Mouse (Mus musculus) CH12.LX (cell line): ENCODE results near the gene Dnajc15. TPM values are rescaled to one million over a fixed set of nuclear protein-coding genes. Genes with fewer than 3 reads are reported as not detected.

Source experiments
- DNase-seq: peaks from one replicate; pipeline ENCODE4 v3.0.0-alpha.2; 2013; ENCODE audit errors: extremely low read depth
- H3K27ac ChIP-seq: 2 replicates; pipeline ENCODE4 v1.5.1; 2012; ENCODE audit warnings: low read depth, mild to moderate bottlenecking, control low read depth, moderate library complexity; ENCODE audit not compliant: insufficient read depth
- H3K27me3 ChIP-seq: replicated peaks from 2 replicates; pipeline ENCODE3; 2012; ENCODE audit warnings: inconsistent platforms
- H3K36me3 ChIP-seq, 2 experiments: replicated peaks in 1 of 2; 2 replicates each; pipeline versions ENCODE3 to v1.6.1; 2012; ENCODE audit warnings: inconsistent platforms in 1 of 2, low read length in 1 of 2, mild to moderate bottlenecking in 1 of 2, mixed read lengths in 1 of 2, moderate library complexity in 1 of 2; ENCODE audit not compliant: control insufficient read depth in 1 of 2, insufficient read depth in 1 of 2
- H3K4me1 ChIP-seq, 2 experiments: 2 replicates each; pipeline ENCODE4 v1.6.1; 2012; ENCODE audit warnings: inconsistent platforms in 1 of 2, moderate library complexity in 1 of 2; ENCODE audit not compliant: insufficient read depth in 2 of 2, control insufficient read depth in 1 of 2
- H3K4me2 ChIP-seq: 2 replicates; pipeline ENCODE4 v1.6.1; 2012; ENCODE audit warnings: low read depth, mild to moderate bottlenecking, control low read depth; ENCODE audit not compliant: poor library complexity, insufficient read depth, severe bottlenecking
- H3K4me3 ChIP-seq, 3 experiments: fragments of 150-350 bp in 1 of 3; sonication (generic) in 1 of 3; replicated peaks in 1 of 3; 2 replicates each; pipeline versions ENCODE3 to v1.5.1; 2011 to 2012; ENCODE audit warnings: low read depth in 2 of 3, low read length in 2 of 3, mild to moderate bottlenecking in 2 of 3, moderate library complexity in 2 of 3, control low read depth in 1 of 3, improper control_type of control experiment in 1 of 3, inconsistent platforms in 1 of 3, mixed read lengths in 1 of 3; ENCODE audit not compliant: poor library complexity in 1 of 3
- H3K79me2 ChIP-seq: replicated peaks from 2 replicates; pipeline ENCODE4 v1.6.1; 2012; ENCODE audit warnings: mild to moderate bottlenecking, moderate library complexity; ENCODE audit not compliant: control insufficient read depth, poor library complexity, insufficient read depth, severe bottlenecking; ENCODE audit errors: extremely low read depth
- H3K9ac ChIP-seq: 2 replicates; pipeline ENCODE4 v1.6.1; 2012; ENCODE audit warnings: low read depth, mild to moderate bottlenecking, control low read depth, moderate library complexity; ENCODE audit not compliant: insufficient read depth
- H3K9me3 ChIP-seq: replicated peaks from 2 replicates; pipeline ENCODE3; 2012; ENCODE audit warnings: low read length, inconsistent platforms, mixed read lengths
- E2F4 ChIP-seq: IDR thresholded peaks from 2 replicates; pipeline ENCODE4 v1.6.1; 2011; ENCODE audit warnings: low read depth, low read length, improper control_type of control experiment; ENCODE audit not compliant: insufficient replicate concordance
- ELF1 ChIP-seq: IDR thresholded peaks from 2 replicates; pipeline ENCODE4 v1.6.1; 2014; ENCODE audit warnings: low read depth, mild to moderate bottlenecking, inconsistent platforms, low read length, improper control_type of control experiment
- JUND ChIP-seq: conservative IDR thresholded peaks from 2 replicates; pipeline ENCODE4 v1.6.1; 2011; ENCODE audit warnings: low read depth, low read length, improper control_type of control experiment
- KAT2A ChIP-seq: IDR thresholded peaks from 2 replicates; pipeline ENCODE4 v1.6.1; 2012; ENCODE audit warnings: low read length, improper control_type of control experiment, inconsistent platforms; ENCODE audit not compliant: insufficient replicate concordance
- MAFK ChIP-seq: IDR thresholded peaks from 2 replicates; pipeline ENCODE4 v1.6.1; 2011; ENCODE audit warnings: low read length, improper control_type of control experiment; ENCODE audit not compliant: insufficient replicate concordance
- MEF2A ChIP-seq: IDR thresholded peaks from 2 replicates; pipeline ENCODE4 v1.6.1; 2014; ENCODE audit warnings: low read depth, mild to moderate bottlenecking, inconsistent platforms, low read length, improper control_type of control experiment, borderline replicate concordance
- PAX5 ChIP-seq: IDR thresholded peaks from 2 replicates; pipeline ENCODE4 v1.6.1; 2012; ENCODE audit warnings: low read length, inconsistent platforms, mixed read lengths
- SMC3 ChIP-seq: IDR thresholded peaks from 2 replicates; pipeline ENCODE4 v1.6.1; 2011; ENCODE audit warnings: low read depth, low read length, improper control_type of control experiment
- TBP ChIP-seq: conservative IDR thresholded peaks from 2 replicates; pipeline ENCODE4 v1.6.1; 2011; ENCODE audit warnings: low read depth, low read length, improper control_type of control experiment
- TCF12 ChIP-seq: IDR thresholded peaks from 2 replicates; pipeline ENCODE4 v1.6.1; 2014; ENCODE audit warnings: low read depth, mild to moderate bottlenecking, inconsistent platforms, low read length, improper control_type of control experiment
- ZC3H11A ChIP-seq: IDR thresholded peaks from 2 replicates; pipeline ENCODE4 v1.6.1; 2012; ENCODE audit warnings: low read depth, mild to moderate bottlenecking, inconsistent platforms, low read length, improper control_type of control experiment
- dilution Hi-C: fragments of 300-500 bp; cut with MboI; formaldehyde crosslinking; loops from 2 replicates; pipeline ENCODE4 v1.14.3; 2020; ENCODE audit warnings: low sequenced_read_pairs; ENCODE audit not compliant: extremely low pct_unique_long_range_greater_than_20kb, extremely low pct_ligation_motif_present
- in situ Hi-C: fragments of 300-500 bp; cut with MboI; formaldehyde crosslinking; loops from 3 replicates; pipeline ENCODE4 v1.14.3; 2019; ENCODE audit warnings: low sequenced_read_pairs, low pct_ligation_motif_present, low pct_unique_long_range_greater_than_20kb, mixed read lengths
- polyA plus RNA-seq: library from polyadenylated mRNA; unstranded; fragments of >175 nt; gene quantifications from 2 replicates; pipeline ENCODE4 v1.2.1, GENCODE M21; 2012; ENCODE audit warnings: low read depth; ENCODE audit not compliant: insufficient read length
- total RNA-seq, 2 experiments: library from RNA; depleted of rRNA; stranded (reverse); fragments of 300-350 nt in 1 of 2; fragments of >200 nt in 1 of 2; gene quantifications; 2 replicates each; pipeline ENCODE4 v1.2.3; 2012 to 2014

Dnajc15 gene
- total and polyA plus RNA-seq, 3 experiments, result 39.5 to 56.8 (median 41.7) TPM

- H3K4me3 ChIP-seq, result no peak overlapping the region
- dilution Hi-C loops (no loop called here), in situ Hi-C loops (no loop called here)
- H3K27me3 ChIP-seq, result no peaks in the 10 kb centered on the region
- H3K4me2 ChIP-seq, result no peak overlapping the region
- TF ChIP-seq E2F4 (no peak), MAFK (peak; percentile 81; the same call in 1 of the 2 replicates)
- H3K36me3 ChIP-seq, result peaks cover 0 to 10% of the 10 kb centered on the region in 2 experiments
- no peaks in the 10 kb centered on the region for H3K79me2 ChIP-seq
- no peaks in the 10 kb centered on the region for H3K9me3 ChIP-seq
- H3K27ac ChIP-seq, result no peak overlapping the region
- no peak for DNase-seq
- H3K4me1 ChIP-seq, result peaks cover 0 to 7% of the 10 kb centered on the region in 2 experiments; a peak in 1 of 4 replicates
- H3K9ac ChIP-seq, result no peak overlapping the region
These were observed 10.9 kb downstream of the Dnajc15 start for GRCm38 (mm10) chr14:77864051-77864450.

DNA sequence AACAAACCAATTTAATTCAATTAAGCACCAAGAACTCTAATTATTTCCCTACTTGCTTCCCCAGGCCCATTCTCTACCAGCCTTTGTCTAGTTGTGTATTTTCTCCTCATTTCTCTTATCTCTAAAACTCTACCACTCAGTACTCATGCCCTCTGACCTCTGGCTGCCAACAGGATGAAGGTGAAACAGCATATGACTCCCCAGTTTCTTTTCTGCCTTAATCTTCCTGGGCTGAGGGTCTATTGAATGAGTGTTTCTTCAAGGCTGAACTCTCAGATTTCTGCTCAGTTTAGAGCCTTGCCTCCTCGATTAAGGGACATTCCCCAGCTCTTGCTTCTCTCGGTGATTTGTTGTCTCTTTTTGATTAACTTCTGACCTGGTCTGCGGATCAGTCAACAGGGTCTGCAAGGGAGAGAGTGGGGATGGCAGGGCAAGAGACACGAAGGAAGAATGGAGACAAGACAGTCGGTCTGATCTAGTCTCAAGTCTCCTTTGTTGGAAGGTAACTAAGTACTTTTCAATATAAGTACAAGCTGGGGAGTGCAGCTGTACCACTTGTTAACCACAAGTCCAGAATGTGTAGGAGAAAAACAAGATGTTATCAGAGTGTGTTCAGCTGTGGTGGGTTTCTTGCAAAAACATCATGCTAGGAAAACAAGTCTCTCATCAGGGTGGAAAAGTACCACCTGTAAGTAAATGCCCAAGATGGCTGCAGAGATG, 13.9 kb downstream of the Dnajc15 start:
- Histone ChIP-seq H3K27ac (no peak overlapping the region), H3K4me3 (no peak overlapping the region), H3K9me3 (no peaks in the 10 kb centered on the region), H3K4me1 (peaks cover 0 to 7% of the 10 kb centered on the region in 2 experiments; a peak in 1 of 4 replicates), H3K36me3 (peaks cover 0 to 9% of the 10 kb centered on the region in 2 experiments), H3K27me3 (no peaks in the 10 kb centered on the region), H3K79me2 (no peaks in the 10 kb centered on the region), H3K4me2 (no peak overlapping the region), H3K9ac (no peak overlapping the region)
- dilution Hi-C loops, result no loop called here
- in situ Hi-C loops, result no loop called here
- DNase-seq, result no peak
- no peak for TF ChIP-seq MEF2A
- TF ChIP-seq ZC3H11A, result no peak
- TF ChIP-seq JUND, result no peak
- no peak for TF ChIP-seq ELF1

DNA sequence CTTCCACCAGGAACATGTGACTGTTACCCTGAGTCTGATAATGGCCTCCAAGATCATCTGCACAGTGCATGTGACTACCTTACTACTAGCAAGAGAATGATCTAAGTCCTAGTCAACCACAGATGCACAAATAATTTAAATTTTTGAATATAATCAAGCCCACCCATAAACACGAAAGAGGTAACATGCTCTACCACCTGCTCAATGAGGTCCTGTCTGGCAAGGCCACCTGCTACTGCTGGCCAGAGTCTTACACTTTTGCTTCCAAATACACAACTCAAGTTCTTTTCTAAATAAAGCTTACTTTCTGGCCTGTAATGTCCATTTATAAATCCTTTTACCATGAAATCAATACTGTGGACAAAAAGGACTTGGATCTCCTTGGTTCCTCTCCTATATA, 15.0 kb downstream of the Dnajc15 start:
- no peak overlapping the region for H3K4me3 ChIP-seq
- H3K4me2 ChIP-seq, result no peak overlapping the region
- in situ Hi-C loops, result no loop called here

More for the DNA sequence above, 15.0 kb downstream of the Dnajc15 start:
- H3K36me3 ChIP-seq, result peaks cover 0 to 13% of the 10 kb centered on the region in 2 experiments
- H3K4me1 ChIP-seq, result peaks cover 0 to 7% of the 10 kb centered on the region in 2 experiments; a peak in 1 of 4 replicates
- H3K27me3 ChIP-seq, result no peaks in the 10 kb centered on the region
- no peak for DNase-seq
- H3K27ac ChIP-seq, result no peak overlapping the region
- dilution Hi-C loops, result no loop called here
- no peaks in the 10 kb centered on the region for H3K9me3 ChIP-seq
- TF ChIP-seq KAT2A (no peak), TCF12 (no peak), SMC3 (no peak), TBP (no peak), PAX5 (no peak)
- no peaks in the 10 kb centered on the region for H3K79me2 ChIP-seq
- H3K9ac ChIP-seq, result no peak overlapping the region
